Mouse (Mus musculus) kidney, embryonic 14.5 days (tissue): Measurements from ENCODE around the gene Ccdc92b. TPM values are rescaled to one million over a fixed set of nuclear protein-coding genes. Genes with fewer than 3 reads are reported as not detected.
"Not testable (repeated sequence)": the region's sequence is repeated elsewhere in the genome, so short reads cannot be mapped to it uniquely, and the experiment has no call there.

Experiments
- ATAC-seq: fragments of 200-750 bp; cut with Nextera tagmentation; 2 replicates; pipeline ENCODE4 v1.8.0; 2017; ENCODE audit warnings: moderate number of reproducible peaks, mild to moderate bottlenecking, moderate TSS enrichment, moderate library complexity; ENCODE audit not compliant: low FRiP score, low TSS enrichment
- H3K27ac ChIP-seq: fragments of 300-500 bp; sonication (generic); 2 replicates; pipeline ENCODE4 v1.5.1; 2014; ENCODE audit warnings: low read depth, mild to moderate bottlenecking, low read length, moderate library complexity, mixed read lengths
- H3K27me3 ChIP-seq: fragments of 300-500 bp; sonication (generic); 2 replicates; pipeline ENCODE4 v1.6.1; 2014; ENCODE audit warnings: mild to moderate bottlenecking, low read length; ENCODE audit not compliant: control insufficient read depth, insufficient read depth
- H3K36me3 ChIP-seq: fragments of 300-500 bp; sonication (generic); 2 replicates; pipeline ENCODE4 v1.6.1; 2014; ENCODE audit warnings: low read length, mixed read lengths; ENCODE audit not compliant: control insufficient read depth, insufficient read depth
- H3K4me1 ChIP-seq: fragments of 300-500 bp; sonication (generic); 2 replicates; pipeline ENCODE4 v1.6.1; 2014; ENCODE audit warnings: low read length, mixed read lengths; ENCODE audit not compliant: control insufficient read depth, insufficient read depth
- H3K4me2 ChIP-seq: fragments of 300-500 bp; sonication (generic); replicated peaks from 2 replicates; pipeline ENCODE4 v1.6.1; 2014; ENCODE audit warnings: low read depth, mild to moderate bottlenecking, low read length
- H3K4me3 ChIP-seq: fragments of 300-500 bp; sonication (generic); 2 replicates; pipeline ENCODE4 v1.5.1; 2014; ENCODE audit warnings: mild to moderate bottlenecking, low read length
- H3K9ac ChIP-seq: fragments of 300-500 bp; sonication (generic); 2 replicates; pipeline ENCODE4 v1.6.1; 2014; ENCODE audit warnings: low read depth, mild to moderate bottlenecking, low read length, moderate library complexity
- H3K9me3 ChIP-seq: fragments of 300-500 bp; sonication (generic); 2 replicates; pipeline ENCODE4 v1.6.1; 2016; ENCODE audit warnings: low read length; ENCODE audit not compliant: control insufficient read depth
- WGBS: fragments of 180-500 bp; shearing (Covaris S2); extraction: QIAGEN DNeasy Blood & Tissue Kit; methylation state at CpG from one replicate; pipeline ENCODE4 v1.1.7; 2014; 5-methylcytosine and 5-hydroxymethylcytosine counted together
- polyA plus RNA-seq: library from polyadenylated mRNA; unstranded; fragments of >200 nt; fragmentation: Nextera tagmentation; extraction: Ambion mirVana; gene quantifications from 2 replicates; pipeline ENCODE4 v1.2.1, GENCODE M21; 2014

Gene Ccdc92b
- 0.12 and 0.19 TPM in 2 replicates for polyA plus RNA-seq

DNA sequence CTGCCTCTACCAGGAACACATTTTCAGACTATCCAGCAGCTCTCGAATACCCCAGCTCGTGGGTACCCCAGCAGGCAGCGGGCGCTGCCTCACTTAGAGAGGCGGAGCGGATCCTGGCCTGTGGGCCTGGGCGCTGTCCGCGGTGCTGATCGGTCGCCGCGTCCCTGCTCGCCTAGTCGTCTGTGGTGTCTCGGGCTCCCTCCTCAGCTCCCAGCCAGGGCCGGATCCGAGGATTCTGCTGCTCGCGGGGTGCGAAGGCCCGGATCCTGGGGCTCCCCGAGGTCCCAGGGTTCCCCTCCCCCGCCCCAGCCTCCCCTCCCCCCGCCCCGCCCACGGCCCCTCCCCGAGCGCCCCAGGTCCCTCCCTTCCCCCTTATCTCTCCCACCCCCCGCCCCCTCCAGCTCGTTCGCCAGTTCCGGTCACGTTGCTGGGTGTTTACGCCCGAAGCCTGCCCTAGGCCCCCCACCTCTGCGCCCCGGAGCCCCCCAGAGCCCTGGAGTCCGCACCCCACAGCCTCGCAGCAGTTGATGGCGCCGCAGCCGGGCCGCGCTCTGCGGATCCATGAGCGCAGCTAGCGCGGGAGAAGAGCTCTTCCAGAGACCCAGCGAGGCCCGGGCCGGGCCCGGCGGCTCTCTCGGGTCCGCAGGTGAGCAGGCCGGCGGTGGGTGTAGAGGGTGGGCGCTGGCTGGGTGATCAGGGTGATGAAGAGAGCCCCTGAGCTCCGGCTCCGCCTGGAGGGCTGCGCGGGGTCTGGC lies at the start of gene Ccdc92b:
Gene Ccdc92b (plus strand): TSS at position 405 of the 755 bp plus-strand sequence.
- WGBS: under 1% methylated on average over 54 of the region's 63 CpGs
- Histone ChIP-seq H3K4me1 (peaks cover 7% of the 10 kb centered on the region; the same call in 1 of the 2 replicates), H3K9me3 (no peaks in the 10 kb centered on the region; the same call in 1 of the 2 replicates), H3K27ac (no peak within 1 kb of the TSS), H3K4me2 (peak within 1 kb of the TSS; percentile 49), H3K4me3 (peak within 1 kb of the TSS; percentile 28), H3K27me3 (peaks cover 23% of the 10 kb centered on the region), H3K9ac (no peak within 1 kb of the TSS), H3K36me3 (no peaks in the 10 kb centered on the region)
- ATAC-seq: peak; percentile 92

DNA sequence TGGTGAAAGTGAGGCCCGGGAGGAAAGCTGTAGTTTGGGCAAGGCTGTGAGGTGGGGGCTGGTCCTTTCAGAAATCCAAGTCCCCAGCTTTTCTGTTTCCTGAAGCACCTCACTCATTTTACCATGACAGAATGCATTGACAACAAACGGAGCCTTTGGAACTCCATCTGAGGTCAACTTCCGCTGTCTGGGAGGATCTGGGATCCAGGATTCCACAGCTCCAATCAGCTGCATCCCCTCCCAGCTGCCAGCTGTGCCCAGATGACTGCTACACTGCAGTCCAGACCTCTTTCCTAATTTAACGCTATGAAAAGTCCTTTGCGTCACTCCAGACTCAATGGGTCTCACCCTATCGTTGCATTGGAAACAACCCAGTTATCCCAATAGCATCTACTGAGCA lies 49.7 kb upstream of the Ccdc92b start:
- no peak overlapping the region for H3K9ac ChIP-seq
- 59% methylated on average over 6 of the region's 6 CpGs for WGBS

DNA sequence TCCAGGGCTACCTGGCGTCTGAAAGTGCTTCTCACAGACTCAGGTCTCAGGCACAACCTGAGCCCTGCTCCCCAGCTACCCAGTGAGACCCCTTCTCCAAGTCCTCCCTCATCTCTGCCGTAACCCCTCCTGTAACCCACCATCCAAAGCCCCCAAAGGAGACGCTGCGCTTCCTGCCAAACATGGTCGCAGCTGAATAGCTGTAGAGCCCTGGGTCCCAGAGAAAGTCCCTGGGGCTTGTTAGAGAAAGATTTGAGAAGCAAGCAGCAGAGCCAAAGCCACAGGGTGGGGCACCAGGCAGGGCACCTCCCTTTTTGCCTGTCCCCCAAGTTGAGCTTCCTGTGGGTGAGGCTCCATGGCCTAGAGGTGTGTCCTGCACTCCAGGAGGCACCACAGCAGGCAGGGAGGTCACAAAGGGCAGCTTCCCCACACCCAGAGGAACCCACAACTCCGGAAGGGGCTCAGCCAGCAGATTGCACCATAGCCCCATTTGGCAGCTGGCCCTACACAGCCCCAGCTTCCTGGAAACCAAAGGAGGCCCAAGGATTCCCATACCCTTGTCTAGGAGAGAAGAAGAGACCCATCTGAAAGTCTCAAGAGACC lies 46.8 kb upstream of the Ccdc92b start:
- WGBS: 66% methylated on average over 6 of the region's 6 CpGs
- ATAC-seq: no peak
- H3K9me3 ChIP-seq: no peaks in the 10 kb centered on the region
- H3K4me1 ChIP-seq: no peaks in the 10 kb centered on the region
- no peak overlapping the region for H3K27ac ChIP-seq
- H3K27me3 ChIP-seq: no peaks in the 10 kb centered on the region
- no peaks in the 10 kb centered on the region for H3K36me3 ChIP-seq
- no peak overlapping the region for H3K9ac ChIP-seq
- no peak overlapping the region for H3K4me2 ChIP-seq
- no peak overlapping the region for H3K4me3 ChIP-seq

More for the DNA sequence above, 49.7 kb upstream of the Ccdc92b start:
- no peak overlapping the region for H3K4me3 ChIP-seq
- no peak for ATAC-seq
- no peaks in the 10 kb centered on the region for H3K36me3 ChIP-seq
- no peaks in the 10 kb centered on the region for H3K9me3 ChIP-seq
- no peaks in the 10 kb centered on the region for H3K4me1 ChIP-seq
- H3K4me2 ChIP-seq: no peak overlapping the region
- no peak overlapping the region for H3K27ac ChIP-seq
- H3K27me3 ChIP-seq: no peaks in the 10 kb centered on the region

DNA sequence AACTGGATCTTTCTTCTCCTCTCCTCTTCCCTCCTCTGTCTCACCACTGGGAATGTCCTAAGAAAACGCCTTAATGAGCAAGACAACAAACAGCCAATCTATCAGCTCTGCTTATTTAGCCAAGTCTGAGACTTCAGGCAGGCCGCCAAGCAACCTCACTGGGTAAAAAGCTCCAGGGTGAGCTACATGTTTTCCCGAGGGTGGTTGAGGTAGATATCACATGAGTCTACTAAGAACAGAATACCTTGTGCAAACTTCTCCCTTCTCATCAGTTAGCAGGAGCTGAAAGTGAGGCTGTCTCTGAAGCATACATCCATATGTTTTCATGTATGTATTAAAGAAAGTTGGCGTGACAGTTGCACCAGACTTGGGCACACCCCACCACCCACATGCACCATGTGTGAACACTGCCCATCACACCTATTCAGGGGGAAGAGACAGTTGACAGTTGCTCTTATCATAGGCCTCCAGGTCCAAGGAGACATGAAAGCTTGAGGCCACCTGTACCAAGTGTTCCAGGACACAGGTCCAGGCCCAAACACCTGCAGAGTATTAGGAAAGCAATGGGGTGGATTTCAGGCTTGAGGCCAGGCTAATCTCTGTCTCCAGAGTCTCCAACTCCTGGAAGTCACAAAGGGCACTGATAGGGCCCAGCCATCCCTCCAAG lies 44.5 kb upstream of the Ccdc92b start:
- no peak overlapping the region for H3K27ac ChIP-seq
- no peak overlapping the region for H3K4me3 ChIP-seq
- no peaks in the 10 kb centered on the region for H3K4me1 ChIP-seq
- H3K27me3 ChIP-seq: no peaks in the 10 kb centered on the region
- WGBS: 75% methylated on average over 4 of the region's 4 CpGs
- H3K9ac ChIP-seq: no peak overlapping the region
- H3K9me3 ChIP-seq: no peaks in the 10 kb centered on the region
- no peak for ATAC-seq
- H3K4me2 ChIP-seq: no peak overlapping the region
- H3K36me3 ChIP-seq: no peaks in the 10 kb centered on the region

DNA sequence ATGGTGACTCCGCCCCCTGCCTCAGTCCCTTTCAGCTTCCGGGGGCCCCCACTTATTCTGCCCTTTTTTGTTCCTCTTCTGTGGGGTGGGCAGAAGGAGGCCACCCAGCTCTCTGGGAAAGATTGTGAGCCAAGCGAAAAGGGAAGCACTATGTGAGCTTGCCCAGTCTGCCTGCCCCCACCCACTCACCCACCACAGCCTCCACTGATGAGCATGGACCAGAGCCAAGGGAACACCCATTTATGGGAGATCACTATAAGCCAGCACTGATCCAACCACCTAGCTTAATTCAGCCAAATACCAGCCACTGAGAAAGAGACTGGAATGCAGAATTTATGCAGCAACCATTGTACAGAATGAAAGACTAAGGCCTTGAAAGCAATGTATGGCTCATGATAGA lies 43.5 kb upstream of the Ccdc92b start:
- Histone ChIP-seq H3K27ac (no peak overlapping the region), H3K4me2 (no peak overlapping the region), H3K9ac (no peak overlapping the region), H3K4me1 (no peaks in the 10 kb centered on the region), H3K27me3 (no peaks in the 10 kb centered on the region), H3K9me3 (no peaks in the 10 kb centered on the region), H3K36me3 (no peaks in the 10 kb centered on the region), H3K4me3 (no peak overlapping the region)
- ATAC-seq: no peak
- 83% methylated on average over 3 of the region's 3 CpGs for WGBS

DNA sequence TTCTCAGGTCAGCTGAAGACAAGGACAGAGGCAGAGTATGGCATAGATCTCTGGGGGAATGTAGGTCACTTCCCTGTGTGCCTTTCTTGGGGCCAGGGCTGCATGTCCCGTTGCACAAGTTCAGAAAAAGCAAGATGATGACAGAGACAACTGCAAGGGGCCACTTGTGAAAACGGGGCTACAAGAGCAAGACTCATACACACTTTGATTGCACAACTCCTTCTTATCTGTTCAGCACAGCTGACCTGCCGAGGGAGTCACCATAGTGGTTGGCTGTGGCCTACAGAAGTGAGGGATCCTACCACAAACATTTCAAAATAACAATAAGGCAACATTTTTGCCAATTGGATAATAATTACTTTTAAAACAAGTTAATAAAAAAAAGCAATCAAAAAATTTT lies 42.3 kb upstream of the Ccdc92b start:
- no peaks in the 10 kb centered on the region for H3K36me3 ChIP-seq
- H3K4me3 ChIP-seq: no peak overlapping the region
- H3K9me3 ChIP-seq: no peaks in the 10 kb centered on the region
- WGBS: 66% methylated on average over 3 of the region's 3 CpGs
- H3K9ac ChIP-seq: no peak overlapping the region
- no peak overlapping the region for H3K27ac ChIP-seq
- ATAC-seq: no peak
- H3K27me3 ChIP-seq: no peaks in the 10 kb centered on the region
- no peak overlapping the region for H3K4me2 ChIP-seq
- no peaks in the 10 kb centered on the region for H3K4me1 ChIP-seq

DNA sequence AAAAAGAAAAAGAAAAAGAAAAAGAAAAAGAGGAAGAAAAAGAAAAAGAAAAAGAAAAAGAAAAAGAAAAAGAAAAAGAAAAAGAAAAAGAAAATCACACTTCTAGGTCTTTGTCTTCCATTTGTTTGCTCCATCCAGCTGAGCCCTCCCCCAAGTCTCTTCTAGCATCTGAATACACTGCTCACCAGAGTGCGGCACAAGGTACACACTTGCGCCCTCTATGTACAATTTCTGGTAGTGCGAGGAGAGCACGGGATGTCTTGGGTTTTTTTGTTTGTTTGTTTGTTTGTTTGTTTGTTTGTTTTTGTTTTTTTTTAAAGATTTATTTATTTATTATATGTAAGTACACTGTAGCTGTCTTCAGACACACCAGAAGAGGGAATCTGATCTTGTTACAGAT lies 38.1 kb upstream of the Ccdc92b start:
- H3K9ac ChIP-seq, H3K9me3 ChIP-seq, H3K4me1 ChIP-seq, H3K4me3 ChIP-seq, ATAC-seq, H3K4me2 ChIP-seq, H3K36me3 ChIP-seq, H3K27ac ChIP-seq, H3K27me3 ChIP-seq: not testable (repeated sequence)
- WGBS: 55% methylated on average over 4 of the region's 4 CpGs

DNA sequence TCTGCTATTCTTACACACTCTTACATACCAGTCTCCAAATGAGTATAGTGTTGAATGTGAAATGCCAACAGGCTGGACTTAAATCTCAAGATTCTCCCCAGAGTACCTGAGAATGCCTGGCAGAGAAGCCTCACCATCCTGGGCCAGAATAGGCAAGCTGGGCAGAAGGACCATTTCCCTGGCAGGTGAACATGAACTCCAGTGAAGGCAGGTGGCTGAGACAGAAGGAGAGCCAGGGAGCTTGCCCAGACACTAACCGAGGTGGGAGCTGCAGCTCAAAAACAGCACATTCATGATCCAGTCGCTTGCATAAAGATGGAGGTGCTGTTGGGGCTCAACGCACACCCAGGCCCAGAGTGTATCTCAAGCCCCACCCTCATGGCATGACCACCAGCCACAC lies 36.9 kb upstream of the Ccdc92b start:
- H3K4me2 ChIP-seq: no peak overlapping the region
- 87% methylated on average over 3 of the region's 3 CpGs for WGBS
- ATAC-seq: no peak

DNA sequence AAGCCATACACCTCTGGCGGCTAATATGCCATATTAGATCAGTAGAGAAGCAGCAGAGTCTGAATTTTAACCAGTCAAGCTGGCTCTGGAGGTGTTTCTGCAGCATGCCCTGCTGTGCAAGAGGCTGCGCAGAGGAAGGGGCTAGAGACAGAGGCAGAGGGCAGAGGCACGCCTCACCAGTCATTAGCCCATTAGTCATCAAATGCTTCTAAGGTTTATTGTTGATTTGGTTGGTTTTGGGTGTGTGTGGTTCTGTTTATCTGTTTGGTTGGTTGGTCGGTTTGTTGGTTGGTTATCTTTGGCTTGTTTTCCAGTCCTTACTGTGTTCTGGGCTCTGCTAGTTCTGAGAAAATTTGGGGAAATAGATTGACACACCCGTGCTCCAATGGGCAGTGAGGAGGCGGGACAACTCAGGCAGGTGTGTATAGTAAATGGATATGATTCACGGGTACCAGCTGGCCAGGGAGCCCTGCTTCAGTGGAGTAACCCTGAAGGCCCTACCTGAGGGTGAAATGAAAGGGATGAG lies 35.5 kb upstream of the Ccdc92b start:
- H3K4me2 ChIP-seq: no peak overlapping the region
- 77% methylated on average over 7 of the region's 7 CpGs for whole genome bisulfite sequencing
- no peak overlapping the region for H3K9ac ChIP-seq
- H3K27ac ChIP-seq: no peak overlapping the region
- H3K4me3 ChIP-seq: no peak overlapping the region
- H3K36me3 ChIP-seq: no peaks in the 10 kb centered on the region
- ATAC-seq: no peak
- H3K27me3 ChIP-seq: peaks cover 15% of the 10 kb centered on the region
- no peaks in the 10 kb centered on the region for H3K9me3 ChIP-seq
- no peaks in the 10 kb centered on the region for H3K4me1 ChIP-seq

More for the DNA sequence above, 36.9 kb upstream of the Ccdc92b start:
- H3K36me3 ChIP-seq: no peaks in the 10 kb centered on the region
- no peak overlapping the region for H3K4me3 ChIP-seq
- H3K9me3 ChIP-seq: no peaks in the 10 kb centered on the region
- no peak overlapping the region for H3K27ac ChIP-seq
- H3K9ac ChIP-seq: no peak overlapping the region
- H3K27me3 ChIP-seq: peaks cover under 1% of the 10 kb centered on the region; the same call in 1 of the 2 replicates
- no peaks in the 10 kb centered on the region for H3K4me1 ChIP-seq
